19 mouse cellular contexts compared by ENCODE assay signal in genomic region chr6:50124197-50124596, GRCm38 (mm10).
"Had no signal": no experiment of that assay in that cellular context is flagged by ENCODE, and none has a peak within 500 bp of the region (broad histone marks: within the 10 kb centered on the region; RNA-seq: fewer than 3 reads in every experiment).

No protein-coding gene starts in this region.

- H3K9ac ChIP-seq: liver, postnatal 0 days; lung, embryonic 15.5 days; midbrain, embryonic 13.5 days; midbrain, embryonic 15.5 days; neural tube, embryonic 12.5 days had no signal

- H3K4me3 ChIP-seq: lung, embryonic 15.5 days; megakaryocyte, embryonic 14.5 days; midbrain, embryonic 13.5 days; midbrain, embryonic 15.5 days; neural tube, embryonic 12.5 days had no signal

- H3K9me3 ChIP-seq: lung, embryonic 15.5 days; midbrain, embryonic 15.5 days had no signal

- ATAC-seq: liver, postnatal 0 days; lung, postnatal 0 days; midbrain, embryonic 13.5 days; midbrain, embryonic 15.5 days had no signal

- H3K27ac ChIP-seq: lung, embryonic 15.5 days; macrophage; midbrain, embryonic 13.5 days; midbrain, embryonic 15.5 days; neural tube, embryonic 12.5 days had no signal

- H3K4me2 ChIP-seq: lung, embryonic 15.5 days; midbrain, embryonic 11.5 days; midbrain, embryonic 13.5 days; midbrain, embryonic 15.5 days; neural tube, embryonic 12.5 days had no signal

- H3K4me1 ChIP-seq: lung, embryonic 15.5 days; midbrain, embryonic 13.5 days; midbrain, embryonic 15.5 days; neural tube, embryonic 12.5 days had no signal

- H3K36me3 ChIP-seq: lung, embryonic 15.5 days; midbrain, embryonic 15.5 days had no signal

- H3K27me3 ChIP-seq: lung, embryonic 15.5 days; megakaryocyte, embryonic 14.5 days; midbrain, embryonic 13.5 days; midbrain, embryonic 15.5 days; neural tube, embryonic 12.5 days had no signal

- DNase-seq: liver, postnatal 0 days; lung, adult 2 months; lung, postnatal 14 days; lung, postnatal 36 days; right cerebral cortex, adult 18-20 months; right cerebral cortex, postnatal 25 days; right cerebral cortex, postnatal 4 days; spleen, adult 18-20 months; thymus, adult 18-20 months; thymus, postnatal 14 days; thymus, postnatal 36 days had no signal
